Mouse (Mus musculus) heart, postnatal 14 days (tissue): Measurements from ENCODE around the gene Cdhr4. TPM values are rescaled to one million over a fixed set of nuclear protein-coding genes. Genes with fewer than 3 reads are reported as not detected.

Experiments used
- DNase-seq, 2 experiments: peaks; one replicate each; pipeline ENCODE4 v3.0.0; 2021 to 2022
- intact Hi-C: fragments of 180-260 bp; cut with DNase I; formaldehyde crosslinking; loops from one replicate; pipeline ENCODE4 v1.15.1; 2025
- long read RNA-seq, 2 experiments: library from polyadenylated mRNA; stranded (forward); transcript quantifications; one replicate each; pipeline ENCODE4 v2.0.0; 2021
- total RNA-seq, 2 experiments: library from RNA; stranded (reverse); gene quantifications; 2 replicates each; pipeline ENCODE4 v1.2.3; 2021

The Cdhr4 gene
- 1 to 10 TPM; 2.4 to 2.7 TPM for total RNA-seq
- long read RNA-seq, experiment 1, partial matches to known transcripts: 0 of 1 reads
- long read RNA-seq, experiment 1, other reads (novel, unspliced or antisense): 1 of 1 reads
- long read RNA-seq, experiment 2, partial matches to known transcripts: 0 of 2 reads
- long read RNA-seq, experiment 2, other reads (novel, unspliced or antisense): 2 of 2 reads

GRCm38 (mm10) chr9:107992197-107992596 lies at the start of gene Cdhr4:
Cdhr4 (plus strand) TSS chr9:107992497.
- DNase-seq: no peak
- intact Hi-C loops: no loop called here

- intact Hi-C loops: no loop called here
- no peak for DNase-seq
These were observed 44.8 kb upstream of the Cdhr4 start for GRCm38 (mm10) chr9:107947241-107948194.

GRCm38 (mm10) chr9:107949184-107949921 lies 42.9 kb upstream of the Cdhr4 start:
- DNase-seq: no peak
- intact Hi-C loops: no loop called here

- no peak for DNase-seq
- intact Hi-C loops: loop anchor here (2.0 kb wide), 1 partner anchor 43 kb away; the partner anchor contains the start of gene Mst1r
These were observed 42.4 kb upstream of the Cdhr4 start, which contains the start of gene Traip for GRCm38 (mm10) chr9:107949922-107950235. Traip (plus strand) TSS chr9:107950136.

- peak; percentile 90 to 94 for DNase-seq
- intact Hi-C loops: loop anchor here (2.0 kb wide), 1 partner anchor 44 kb away; the partner anchor contains the start of gene Mst1r
These were observed 41.6 kb upstream of the Cdhr4 start for GRCm38 (mm10) chr9:107950460-107951355.

- intact Hi-C loops: no loop called here
- no peak for DNase-seq
These were observed 36.5 kb upstream of the Cdhr4 start for GRCm38 (mm10) chr9:107955613-107956289.

- intact Hi-C loops: no loop called here
- DNase-seq: no peak
These were observed 35.2 kb upstream of the Cdhr4 start for GRCm38 (mm10) chr9:107957141-107957540.

- intact Hi-C loops: no loop called here
These were observed 32.4 kb upstream of the Cdhr4 start for GRCm38 (mm10) chr9:107959896-107960295.

GRCm38 (mm10) chr9:107960928-107961327 lies 31.4 kb upstream of the Cdhr4 start:
- DNase-seq: no peak
- intact Hi-C loops: no loop called here

More at GRCm38 (mm10) chr9:107959896-107960295, 32.4 kb upstream of the Cdhr4 start:
- no peak for DNase-seq

GRCm38 (mm10) chr9:107961351-107961762 lies 30.9 kb upstream of the Cdhr4 start:
- DNase-seq: no peak
- intact Hi-C loops: no loop called here

- intact Hi-C loops: loop anchor here (1.0 to 2.0 kb wide), 2 partner anchors 58 to 91 kb away; partner anchors contain the start of gene Amigo3
- DNase-seq: peak; percentile 46 to 47
These were observed 30.4 kb upstream of the Cdhr4 start for GRCm38 (mm10) chr9:107961881-107962280.

- DNase-seq: no peak
- intact Hi-C loops: loop anchor here (1.0 to 2.0 kb wide), 4 partner anchors 23 to 102 kb away; partner anchors contain the start of gene Amigo3
These were observed 29.4 kb upstream of the Cdhr4 start for GRCm38 (mm10) chr9:107962916-107963315.

- intact Hi-C loops: loop anchor here (1.0 to 2.0 kb wide), 3 partner anchors 23 to 102 kb away; partner anchors contain the start of gene Amigo3
- DNase-seq: peak; percentile 89 to 92
These were observed 28.6 kb upstream of the Cdhr4 start for GRCm38 (mm10) chr9:107963700-107964099.

GRCm38 (mm10) chr9:107964681-107965080 lies 27.6 kb upstream of the Cdhr4 start:
- no peak for DNase-seq
- intact Hi-C loops: no loop called here

- no peak for DNase-seq
- intact Hi-C loops: no loop called here
These were observed 25.6 kb upstream of the Cdhr4 start for GRCm38 (mm10) chr9:107966676-107967075.

- DNase-seq: no peak
- intact Hi-C loops: no loop called here
These were observed 24.9 kb upstream of the Cdhr4 start for GRCm38 (mm10) chr9:107967437-107967836.

- no peak for DNase-seq
- intact Hi-C loops: no loop called here
These were observed 23.8 kb upstream of the Cdhr4 start for GRCm38 (mm10) chr9:107968531-107968930.

GRCm38 (mm10) chr9:107970311-107970710 lies 22.0 kb upstream of the Cdhr4 start:
- intact Hi-C loops: no loop called here
- no peak for DNase-seq
